Mouse (Mus musculus) neural tube, embryonic 13.5 days (tissue): ENCODE data around the gene Natd1. TPM values are rescaled to one million over a fixed set of nuclear protein-coding genes. Genes with fewer than 3 reads are reported as not detected.

Experiments
- ATAC-seq: fragments of 200-750 bp; cut with Nextera tagmentation; 2 replicates; pipeline ENCODE4 v1.8.0; 2017; ENCODE audit warnings: low read depth, mild to moderate bottlenecking, moderate TSS enrichment, moderate library complexity
- H3K27ac ChIP-seq: fragments of 300-500 bp; sonication (generic); replicated peaks from 2 replicates; pipeline ENCODE4 v1.5.1; 2015; ENCODE audit warnings: moderate library complexity, mild to moderate bottlenecking, inconsistent platforms
- H3K27me3 ChIP-seq: fragments of 300-500 bp; sonication (generic); 2 replicates; pipeline ENCODE4 v1.6.1; 2015; ENCODE audit warnings: mild to moderate bottlenecking, inconsistent platforms
- H3K36me3 ChIP-seq: fragments of 300-500 bp; sonication (generic); 2 replicates; pipeline ENCODE4 v1.6.1; 2015; ENCODE audit warnings: mild to moderate bottlenecking, inconsistent platforms
- H3K4me1 ChIP-seq: fragments of 300-500 bp; sonication (generic); replicated peaks from 2 replicates; pipeline ENCODE4 v1.6.1; 2015; ENCODE audit warnings: inconsistent platforms
- H3K4me2 ChIP-seq: fragments of 300-500 bp; sonication (generic); 2 replicates; pipeline ENCODE4 v1.6.1; 2015; ENCODE audit warnings: inconsistent platforms, mild to moderate bottlenecking, moderate library complexity
- H3K4me3 ChIP-seq: fragments of 300-500 bp; sonication (generic); 2 replicates; pipeline ENCODE4 v1.5.1; 2015; ENCODE audit warnings: mild to moderate bottlenecking, inconsistent platforms
- H3K9ac ChIP-seq: fragments of 300-500 bp; sonication (generic); 2 replicates; pipeline ENCODE4 v1.6.1; 2015; ENCODE audit warnings: moderate library complexity, mild to moderate bottlenecking, inconsistent platforms
- H3K9me3 ChIP-seq: fragments of 300-500 bp; sonication (generic); 2 replicates; pipeline ENCODE4 v1.6.1; 2016; ENCODE audit warnings: inconsistent platforms
- WGBS: fragments of 180-500 bp; shearing (Covaris S2); methylation state at CpG from one replicate; pipeline ENCODE4 v1.1.7; 2015; 5-methylcytosine and 5-hydroxymethylcytosine counted together
- polyA plus RNA-seq: library from polyadenylated mRNA; unstranded; fragments of >200 nt; fragmentation: Nextera tagmentation; extraction: Ambion mirVana; gene quantifications from 2 replicates; pipeline ENCODE4 v1.2.1, GENCODE M21; 2015

The Natd1 gene
- polyA plus RNA-seq: 28.8 and 30.0 TPM in 2 replicates

DNA sequence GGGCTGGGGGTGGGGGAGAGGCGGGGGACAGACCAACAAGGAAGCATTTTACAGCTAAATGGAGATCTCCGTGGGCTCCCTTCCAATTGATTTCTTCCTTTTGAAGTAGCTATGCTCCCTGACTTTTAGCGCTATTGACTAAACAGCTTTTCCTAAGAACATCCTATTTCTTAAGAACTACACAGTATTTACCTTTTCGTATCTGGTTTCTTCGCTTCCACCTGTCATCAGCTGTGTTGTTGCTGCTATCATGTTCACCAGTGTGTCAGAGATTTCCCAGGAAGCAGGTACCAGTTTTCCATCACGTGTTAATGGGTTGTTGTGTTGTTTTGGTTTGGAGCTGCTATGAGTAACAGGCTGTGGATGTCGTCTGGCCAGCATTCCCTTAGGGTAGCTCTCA is at the start of gene Natd1:
Gene Natd1 (minus strand): TSS at position 260 of the 400 bp plus-strand sequence.
- Histone ChIP-seq H3K36me3 (no peaks in the 10 kb centered on the region), H3K4me2 (peak within 1 kb of the TSS; percentile 87), H3K27me3 (no peaks in the 10 kb centered on the region), H3K27ac (peak within 1 kb of the TSS; percentile 89), H3K4me3 (peak within 1 kb of the TSS; percentile 98), H3K4me1 (peaks cover 34% of the 10 kb centered on the region), H3K9me3 (no peaks in the 10 kb centered on the region), H3K9ac (peak within 1 kb of the TSS; percentile 97)
- no peak for ATAC-seq
- 33% methylated on average over 7 of the region's 7 CpGs for WGBS

- H3K4me1 ChIP-seq: peaks cover 5% of the 10 kb centered on the region; the same call in 1 of the 2 replicates
- no peak overlapping the region for H3K4me2 ChIP-seq
- no peak overlapping the region for H3K27ac ChIP-seq
- no peak overlapping the region for H3K9ac ChIP-seq
- no peaks in the 10 kb centered on the region for H3K9me3 ChIP-seq
- no peak for ATAC-seq
- 85% methylated on average over 5 of the region's 5 CpGs for WGBS
- no peaks in the 10 kb centered on the region for H3K36me3 ChIP-seq
- H3K4me3 ChIP-seq: no peak overlapping the region
- H3K27me3 ChIP-seq: no peaks in the 10 kb centered on the region
Measured at GRCm38 (mm10) chr11:60962709-60963108, 48.2 kb upstream of the Natd1 start.

GRCm38 (mm10) chr11:60961176-60961575 is 46.6 kb upstream of the Natd1 start:
- Histone ChIP-seq H3K27me3 (no peaks in the 10 kb centered on the region), H3K36me3 (no peaks in the 10 kb centered on the region), H3K27ac (no peak overlapping the region), H3K4me2 (no peak overlapping the region), H3K9ac (no peak overlapping the region), H3K9me3 (no peaks in the 10 kb centered on the region), H3K4me1 (peaks cover 2% of the 10 kb centered on the region), H3K4me3 (no peak overlapping the region)
- no peak for ATAC-seq
- WGBS: 73% methylated on average over 1 of the region's 1 CpGs

- H3K4me2 ChIP-seq: no peak overlapping the region
- no peak overlapping the region for H3K9ac ChIP-seq
- no peak overlapping the region for H3K27ac ChIP-seq
- ATAC-seq: no peak
- H3K9me3 ChIP-seq: no peaks in the 10 kb centered on the region
- 91% methylated on average over 4 of the region's 4 CpGs for WGBS
- H3K27me3 ChIP-seq: no peaks in the 10 kb centered on the region
- no peaks in the 10 kb centered on the region for H3K36me3 ChIP-seq
- no peak overlapping the region for H3K4me3 ChIP-seq
- peaks cover 10% of the 10 kb centered on the region for H3K4me1 ChIP-seq
Measured at GRCm38 (mm10) chr11:60958948-60959347, 44.4 kb upstream of the Natd1 start.

DNA sequence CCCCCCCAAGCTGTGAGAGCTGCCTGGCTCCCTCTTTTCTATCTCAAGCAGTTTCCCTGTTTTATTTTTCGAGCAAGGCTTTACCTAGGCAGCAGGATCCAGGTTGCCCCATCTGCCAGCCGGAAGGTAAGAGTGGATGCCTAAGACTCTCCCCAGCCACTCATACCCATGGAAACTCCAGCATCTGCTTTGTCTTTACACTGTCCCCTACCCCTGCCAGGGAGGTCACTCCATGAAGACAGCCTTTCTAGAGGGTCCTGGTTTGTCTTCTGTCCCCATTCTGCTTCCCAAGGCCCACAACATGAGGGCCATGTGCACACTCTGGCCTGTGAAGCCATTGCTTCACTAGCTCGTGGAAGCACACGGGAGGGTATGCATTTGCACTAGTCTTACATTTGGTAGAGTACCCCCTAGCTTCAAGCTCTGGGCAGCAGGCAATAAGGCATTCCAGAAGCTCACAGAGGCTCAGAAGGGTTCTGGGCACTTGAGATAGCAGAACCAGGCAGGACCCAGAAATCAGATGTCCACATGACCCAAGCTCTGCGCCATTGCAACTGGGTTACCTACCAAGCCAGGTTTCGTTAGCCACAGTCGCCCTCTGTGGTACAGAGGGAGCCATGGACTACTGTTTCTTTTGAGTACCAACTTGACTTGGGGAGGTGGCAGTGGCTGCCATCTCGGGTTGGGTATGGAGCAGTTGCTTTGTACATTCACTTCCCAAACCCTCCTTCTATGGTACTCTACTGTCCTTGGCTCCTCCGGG is 41.3 kb upstream of the Natd1 start:
- ATAC-seq: no peak
- no peak overlapping the region for H3K4me3 ChIP-seq
- 76% methylated on average over 9 of the region's 9 CpGs for WGBS

GRCm38 (mm10) chr11:60954255-60955104 is 39.9 kb upstream of the Natd1 start:
- ATAC-seq: no peak
- Histone ChIP-seq H3K4me3 (no peak overlapping the region), H3K9me3 (no peaks in the 10 kb centered on the region), H3K36me3 (peaks cover 30% of the 10 kb centered on the region), H3K9ac (no peak overlapping the region; the same call in 1 of the 2 replicates), H3K27me3 (no peaks in the 10 kb centered on the region), H3K4me2 (peak overlapping the region; percentile 27), H3K4me1 (peaks cover 11% of the 10 kb centered on the region), H3K27ac (no peak overlapping the region)
- WGBS: 82% methylated on average over 10 of the region's 10 CpGs

More for the DNA sequence above, 41.3 kb upstream of the Natd1 start:
- peaks cover 11% of the 10 kb centered on the region for H3K4me1 ChIP-seq
- H3K36me3 ChIP-seq: peaks cover 21% of the 10 kb centered on the region
- H3K9ac ChIP-seq: no peak overlapping the region
- no peak overlapping the region for H3K27ac ChIP-seq
- H3K4me2 ChIP-seq: no peak overlapping the region
- no peaks in the 10 kb centered on the region for H3K27me3 ChIP-seq
- no peaks in the 10 kb centered on the region for H3K9me3 ChIP-seq

- H3K36me3 ChIP-seq: peaks cover 36% of the 10 kb centered on the region
- H3K27ac ChIP-seq: no peak overlapping the region
- no peak overlapping the region; the same call in 1 of the 2 replicates for H3K9ac ChIP-seq
- no peaks in the 10 kb centered on the region for H3K9me3 ChIP-seq
- WGBS: 7% methylated on average over 15 of the region's 15 CpGs
- no peak overlapping the region for H3K4me3 ChIP-seq
- ATAC-seq: peak; percentile 95
- H3K4me2 ChIP-seq: peak overlapping the region; percentile 27
- no peaks in the 10 kb centered on the region for H3K27me3 ChIP-seq
- H3K4me1 ChIP-seq: peaks cover 11% of the 10 kb centered on the region
Measured at GRCm38 (mm10) chr11:60953803-60954202, 39.3 kb upstream of the Natd1 start.

GRCm38 (mm10) chr11:60952986-60953385 is 38.4 kb upstream of the Natd1 start:
- no peak overlapping the region for H3K27ac ChIP-seq
- no peak overlapping the region for H3K4me2 ChIP-seq
- WGBS: 95% methylated on average over 6 of the region's 6 CpGs
- H3K9me3 ChIP-seq: no peaks in the 10 kb centered on the region
- peaks cover 45% of the 10 kb centered on the region for H3K36me3 ChIP-seq
- H3K9ac ChIP-seq: no peak overlapping the region
- no peaks in the 10 kb centered on the region for H3K27me3 ChIP-seq
- no peak for ATAC-seq
- peaks cover 11% of the 10 kb centered on the region for H3K4me1 ChIP-seq
- H3K4me3 ChIP-seq: no peak overlapping the region

DNA sequence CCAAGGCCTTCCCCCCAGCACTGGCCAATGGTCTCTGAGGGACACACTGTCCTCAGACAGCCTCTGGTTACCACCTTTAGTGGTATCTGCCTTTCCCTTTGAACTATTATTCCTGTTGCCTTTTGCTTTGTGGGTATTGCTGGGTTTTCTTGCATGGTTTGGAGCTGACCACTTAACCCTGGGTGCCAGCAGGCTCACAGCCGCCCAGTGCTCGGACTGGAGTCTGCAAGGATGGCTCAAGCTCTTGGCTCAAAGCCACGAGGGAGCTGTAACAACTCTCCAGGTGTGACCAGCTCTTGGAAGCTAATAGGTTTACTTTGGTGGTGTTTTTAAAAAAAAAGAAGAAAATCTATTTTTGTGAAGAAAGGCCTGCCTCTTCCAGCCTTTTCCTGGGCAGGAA is 37.8 kb upstream of the Natd1 start:
- Histone ChIP-seq H3K27ac (no peak overlapping the region), H3K27me3 (no peaks in the 10 kb centered on the region), H3K9ac (no peak overlapping the region), H3K9me3 (no peaks in the 10 kb centered on the region), H3K4me2 (no peak overlapping the region), H3K4me1 (peaks cover 11% of the 10 kb centered on the region), H3K4me3 (no peak overlapping the region), H3K36me3 (peaks cover 50% of the 10 kb centered on the region)
- no peak for ATAC-seq
- WGBS: 96% methylated on average over 3 of the region's 3 CpGs

GRCm38 (mm10) chr11:60951896-60952295 is 37.3 kb upstream of the Natd1 start:
- H3K36me3 ChIP-seq: peaks cover 55% of the 10 kb centered on the region
- H3K27me3 ChIP-seq: no peaks in the 10 kb centered on the region
- no peak overlapping the region for H3K4me2 ChIP-seq
- H3K9ac ChIP-seq: no peak overlapping the region
- no peaks in the 10 kb centered on the region for H3K9me3 ChIP-seq
- no peak overlapping the region for H3K27ac ChIP-seq
- peaks cover 11% of the 10 kb centered on the region for H3K4me1 ChIP-seq
- no peak overlapping the region for H3K4me3 ChIP-seq
- ATAC-seq: no peak
- 90% methylated on average over 5 of the region's 5 CpGs for WGBS

DNA sequence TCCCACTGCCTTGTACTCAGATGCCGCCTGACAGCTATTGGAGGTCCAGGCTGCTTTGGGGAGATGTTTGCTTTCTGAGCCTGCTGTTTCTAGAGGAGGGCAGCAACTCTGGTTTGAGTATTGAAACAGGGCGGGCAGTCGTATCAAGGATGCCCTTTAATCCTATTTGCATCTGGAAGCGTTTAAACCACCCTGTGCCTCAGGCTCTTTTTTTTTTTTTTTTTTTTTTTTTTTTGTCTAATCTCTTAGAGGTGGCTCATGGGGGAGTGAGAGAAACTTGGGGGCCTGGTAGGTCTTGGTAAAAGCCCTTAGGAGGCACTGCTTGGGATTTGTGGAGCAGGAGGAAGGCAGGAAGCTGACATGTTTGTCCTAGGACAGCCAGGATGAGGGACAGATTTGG is 30.5 kb upstream of the Natd1 start:
- H3K27ac ChIP-seq: no peak overlapping the region
- ATAC-seq: no peak
- WGBS: 86% methylated on average over 4 of the region's 4 CpGs
- no peaks in the 10 kb centered on the region for H3K27me3 ChIP-seq
- H3K36me3 ChIP-seq: peaks cover 72% of the 10 kb centered on the region
- H3K4me2 ChIP-seq: no peak overlapping the region
- peaks cover 6% of the 10 kb centered on the region; the same call in 1 of the 2 replicates for H3K4me1 ChIP-seq
- no peak overlapping the region for H3K4me3 ChIP-seq
- no peak overlapping the region for H3K9ac ChIP-seq
- no peaks in the 10 kb centered on the region for H3K9me3 ChIP-seq
